Mouse (Mus musculus): ENCODE measurements around the gene H2al2a.

DNA sequence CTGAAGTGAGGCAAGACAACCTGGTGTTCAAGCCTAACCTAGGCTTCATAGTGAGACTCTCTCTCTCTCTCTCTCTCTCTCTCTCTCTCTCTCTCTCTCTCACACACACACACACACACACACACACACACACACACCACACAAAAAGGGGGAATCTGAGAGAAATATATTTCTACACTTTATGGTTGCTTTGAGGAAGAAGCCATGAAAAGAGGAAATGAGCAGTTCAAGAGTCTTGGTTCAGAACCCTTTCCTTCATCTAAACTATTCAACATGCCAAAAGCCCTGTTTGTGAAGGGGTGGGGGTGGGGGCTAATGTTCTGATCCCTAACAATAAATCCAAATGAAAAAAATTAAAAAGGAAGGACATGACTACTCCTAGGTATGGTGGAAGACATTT lies 7.2 kb downstream of the H2al2a start:
- TF ChIP-seq CTCF (IDR thresholded peaks at IDR 0.05; ENCODE audit: low read depth) (no peak), EP300 (IDR thresholded peaks at IDR 0.05; ENCODE audit: low read depth) (no peak)
